Mouse (Mus musculus) ES-CJ7 (cell line): ENCODE results near the gene Akr1c14.
"Not testable (repeated sequence)": the region's sequence is repeated elsewhere in the genome, so short reads cannot be mapped to it uniquely, and the experiment has no call there.

Experiments used
- DNase-seq: peaks from one replicate; pipeline ENCODE4 v3.0.0; 2011; ENCODE audit warnings: low read depth, low spot score

The Akr1c14 gene

GRCm38 (mm10) chr13:4123146-4123545, 74.3 kb downstream of the Akr1c14 start:
- DNase-seq = no peak

GRCm38 (mm10) chr13:4124471-4124870, 75.7 kb downstream of the Akr1c14 start:
- not testable (repeated sequence) for DNase-seq

GRCm38 (mm10) chr13:4125846-4126245, 77.0 kb downstream of the Akr1c14 start:
- DNase-seq = peak; percentile 24

- peak; percentile 74 for DNase-seq
Measured at GRCm38 (mm10) chr13:4129100-4129499, 80.3 kb downstream of the Akr1c14 start.

GRCm38 (mm10) chr13:4131317-4131716, 82.5 kb downstream of the Akr1c14 start:
- no peak for DNase-seq

- DNase-seq = no peak
Measured at GRCm38 (mm10) chr13:4131721-4132120, 82.9 kb downstream of the Akr1c14 start.

GRCm38 (mm10) chr13:4133070-4133469, 84.3 kb downstream of the Akr1c14 start:
- peak; percentile 34 for DNase-seq
